Mouse (Mus musculus) stomach, postnatal 0 days (tissue): ENCODE results near the gene Ube2f.

Experiments used
- CTCF ChIP-seq: IDR thresholded peaks from 2 replicates; pipeline ENCODE4 v1.5.1; 2016; ENCODE audit warnings: antibody characterized with exemption, low read depth, mild to moderate bottlenecking, moderate library complexity
- EP300 ChIP-seq: optimal IDR thresholded peaks from 2 replicates; pipeline ENCODE3; 2016; ENCODE audit warnings: antibody characterized with exemption

DNA sequence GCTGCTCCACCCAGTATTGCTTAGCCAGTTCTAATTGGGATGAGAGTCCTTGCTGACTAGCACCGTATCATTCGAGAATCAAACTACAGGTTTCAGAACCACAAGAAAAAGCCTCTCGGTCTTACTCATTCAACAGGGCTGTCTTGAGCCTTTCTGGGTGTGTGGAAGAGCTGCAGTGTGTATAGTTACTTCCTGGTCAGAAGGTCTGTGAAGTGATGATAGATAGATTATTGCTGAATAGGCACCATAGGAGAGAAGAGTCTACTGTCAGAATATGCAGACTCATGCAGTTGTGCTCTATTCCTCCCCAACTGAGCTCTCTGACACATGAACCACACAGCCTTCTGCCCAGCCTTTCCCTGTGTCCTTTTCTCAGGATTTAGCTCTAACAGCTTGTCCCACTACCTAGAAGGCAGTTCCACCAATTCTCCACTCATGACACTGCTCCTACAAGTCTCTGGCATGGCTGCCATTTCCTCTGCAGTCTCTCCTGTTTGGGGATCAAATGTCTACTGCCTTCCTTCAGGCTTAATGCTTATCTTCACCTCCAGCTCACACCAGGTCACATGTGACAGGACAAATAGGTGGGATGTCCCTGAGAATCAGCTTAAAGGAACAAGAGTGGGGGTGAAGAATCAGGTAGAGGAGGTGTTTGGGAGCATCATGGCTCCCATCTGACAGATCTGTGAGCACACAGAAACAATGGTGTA is 28.5 kb downstream of the Ube2f start:
- TF ChIP-seq CTCF (no peak), EP300 (no peak)
